Mouse (Mus musculus) layer of hippocampus, postnatal 10 days (tissue): ENCODE measurements at regions not wholly inside any gene's neighbourhood (a gene's known extent, or its start where the extent isn't known, plus 50 kb on each side); places are given as distances from the start of the nearest gene placed in this dataset.

Source experiments
- DNase-seq, 2 experiments: peaks; one replicate each; pipeline ENCODE4 v3.0.0; 2021; ENCODE audit warnings: low spot score in 2 of 2

DNA sequence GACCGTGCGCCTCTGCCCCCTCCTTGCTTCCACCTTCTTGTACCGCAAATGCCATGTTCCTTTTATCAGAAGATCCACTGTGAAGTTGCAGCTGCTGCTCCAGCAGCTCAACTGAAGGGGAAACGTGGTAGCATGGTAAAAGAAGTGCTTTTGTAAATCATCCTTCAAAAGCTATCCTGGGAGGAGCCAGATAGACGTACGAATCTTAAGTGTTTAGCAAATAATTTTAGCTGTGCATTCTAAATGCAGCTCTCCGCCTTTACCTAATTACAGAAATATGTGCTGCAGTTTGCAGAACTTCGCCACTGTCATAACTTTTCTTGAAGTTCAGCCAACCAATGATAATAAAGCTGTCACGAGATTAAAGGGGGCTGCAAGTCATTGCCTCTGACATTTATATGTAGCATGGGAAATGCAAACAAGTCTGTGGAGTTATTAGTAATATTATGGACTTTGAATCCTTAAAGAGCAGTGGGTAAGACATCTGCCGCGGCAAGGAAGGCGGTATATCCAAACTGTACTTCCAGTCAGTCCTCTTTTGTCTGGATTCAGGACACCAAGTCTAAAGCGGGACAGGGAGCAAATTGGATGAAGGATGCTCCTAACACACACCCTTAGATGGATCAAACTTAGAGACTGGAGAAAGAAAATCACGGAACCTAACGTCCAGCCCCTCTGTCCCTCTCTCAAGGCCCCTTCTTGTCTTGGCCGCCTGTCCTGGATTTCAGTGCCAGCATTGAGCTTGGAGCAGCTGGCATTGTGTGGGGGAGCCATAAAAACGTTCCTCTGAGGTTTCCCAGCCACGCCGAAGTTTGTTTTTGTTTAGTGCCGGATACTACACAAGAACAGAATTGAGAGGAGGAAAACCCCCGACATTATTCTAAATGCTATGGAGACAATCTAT, 320.7 kb downstream of the Epha7 start:
- DNase-seq: no peak

DNA sequence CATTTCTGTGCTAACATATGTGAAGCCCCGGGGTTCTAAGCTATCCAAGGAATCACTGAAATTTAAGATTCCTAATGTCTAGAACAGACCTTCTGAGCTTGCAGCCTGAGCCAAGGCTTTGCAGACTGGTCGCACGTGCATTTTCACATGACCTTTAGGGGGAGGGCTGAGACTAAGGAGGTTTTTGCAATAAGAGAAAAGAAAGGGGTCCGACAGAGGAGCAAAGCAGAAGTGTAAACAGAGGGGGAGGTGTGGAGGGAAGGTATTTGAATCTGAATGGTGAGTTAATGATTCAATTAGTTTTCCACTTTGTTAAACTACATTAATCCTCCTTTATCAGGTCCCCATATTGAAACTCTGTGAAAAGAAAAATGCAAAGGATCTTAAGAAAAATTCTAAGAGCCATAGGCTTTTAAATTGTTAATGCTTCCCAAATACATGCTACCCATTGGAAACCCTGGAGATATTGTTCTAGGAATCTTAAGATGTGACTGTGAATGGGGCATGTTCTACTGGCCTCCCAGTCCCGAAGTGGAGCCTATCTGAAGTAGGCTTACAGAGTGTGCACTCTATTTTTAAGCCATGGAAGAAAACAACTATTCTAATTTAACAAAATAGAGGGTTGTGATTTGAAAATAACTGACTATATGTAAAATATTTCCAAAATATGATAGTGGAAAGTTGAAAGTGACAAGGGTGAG, 322.9 kb downstream of the Epha7 start:
- no peak for DNase-seq

DNA sequence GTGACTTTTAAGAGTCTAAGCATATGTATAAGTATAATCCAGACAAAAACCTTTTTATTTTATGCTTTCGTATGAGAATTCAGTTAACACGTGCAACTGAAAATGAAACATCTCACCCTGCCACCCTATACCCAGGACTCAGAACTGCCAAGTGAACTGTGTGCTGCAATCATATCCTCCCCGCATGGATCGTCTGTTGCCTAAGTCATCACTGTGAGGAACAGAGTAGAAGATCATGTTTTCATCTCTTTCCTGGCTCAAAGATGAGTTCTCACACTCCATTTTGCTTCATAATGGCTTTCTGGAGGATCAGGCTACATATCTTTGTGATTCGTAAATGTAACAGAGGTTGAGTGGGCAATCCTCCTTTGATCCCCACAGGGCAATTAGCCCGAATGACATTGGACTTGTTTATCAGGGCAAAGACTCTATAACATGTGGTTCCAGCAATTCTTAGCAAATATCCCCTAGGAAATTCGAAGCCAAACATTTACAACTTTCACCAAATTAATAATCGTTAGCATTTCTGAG, 325.9 kb downstream of the Epha7 start:
- no peak for DNase-seq

DNA sequence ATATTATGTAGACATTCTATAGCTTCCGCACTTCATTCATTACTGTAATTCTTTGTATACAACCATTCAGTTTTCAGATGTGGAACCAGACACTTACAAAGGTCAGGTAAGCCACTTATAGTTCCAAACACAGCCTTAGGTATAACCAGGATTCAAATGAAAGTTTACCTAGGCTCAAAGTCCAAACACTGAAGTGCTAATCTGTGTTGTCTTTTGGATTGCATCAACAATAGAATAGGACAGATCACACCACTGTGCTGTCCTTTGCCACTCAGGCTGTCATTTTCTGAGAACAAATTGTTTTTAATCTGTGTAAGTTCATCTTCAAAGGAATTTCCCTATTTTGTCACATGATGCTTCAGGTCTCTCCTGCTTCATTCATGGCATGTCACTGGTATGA, 330.5 kb downstream of the Epha7 start:
- no peak for DNase-seq

DNA sequence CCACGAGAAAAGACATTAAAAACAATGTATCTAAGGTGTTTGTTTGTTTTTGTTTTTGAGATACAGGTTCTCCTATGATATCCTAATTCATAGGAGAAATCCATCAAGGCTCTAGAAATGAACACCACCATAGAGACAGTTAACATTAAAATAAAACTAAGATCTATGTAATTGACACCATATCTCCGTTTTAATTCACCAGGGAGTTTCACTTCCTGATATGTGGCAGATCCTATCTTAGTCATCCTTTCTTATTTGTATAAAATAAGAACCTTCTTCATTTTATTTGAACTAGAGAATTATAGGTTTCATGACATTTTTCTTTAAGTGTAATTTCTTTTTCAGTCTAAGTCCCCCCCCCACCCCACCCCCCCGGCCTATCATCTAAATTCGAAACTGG, 332.3 kb downstream of the Epha7 start:
- no peak for DNase-seq

DNA sequence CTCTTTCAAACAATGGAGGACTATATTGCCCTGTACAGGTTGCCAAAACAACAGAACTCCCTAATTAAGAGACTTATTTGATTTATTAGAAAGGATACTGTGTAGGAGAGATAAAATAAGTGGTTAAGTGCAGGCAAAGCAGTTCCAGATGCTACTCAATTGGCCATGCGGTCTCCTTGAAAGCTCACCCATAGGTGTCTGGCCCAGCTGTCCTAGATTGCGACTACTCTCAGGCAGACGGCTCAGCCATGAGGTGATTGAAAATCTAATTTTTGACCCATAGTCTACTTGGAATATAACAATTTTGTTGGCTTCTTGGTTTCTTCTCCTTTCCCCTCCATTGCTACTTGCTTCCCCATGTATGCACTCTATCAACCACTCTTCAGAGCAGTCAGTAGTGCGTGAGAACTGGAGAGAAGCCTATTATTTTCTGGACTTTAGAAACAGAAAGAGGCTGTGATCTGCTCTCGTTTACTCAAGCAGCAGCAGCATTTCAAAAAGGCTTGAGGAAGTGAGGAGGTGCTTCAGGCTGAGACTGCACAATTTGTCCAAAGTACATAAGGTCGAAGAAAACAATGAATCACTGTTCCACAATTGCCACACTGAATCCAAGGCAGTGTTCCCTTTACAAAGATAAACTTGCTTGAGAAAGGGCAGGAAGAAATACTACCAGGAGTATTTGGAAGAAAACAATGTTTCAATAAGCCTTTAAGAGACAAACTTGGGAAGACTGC, 339.4 kb downstream of the Epha7 start:
- DNase-seq: no peak

DNA sequence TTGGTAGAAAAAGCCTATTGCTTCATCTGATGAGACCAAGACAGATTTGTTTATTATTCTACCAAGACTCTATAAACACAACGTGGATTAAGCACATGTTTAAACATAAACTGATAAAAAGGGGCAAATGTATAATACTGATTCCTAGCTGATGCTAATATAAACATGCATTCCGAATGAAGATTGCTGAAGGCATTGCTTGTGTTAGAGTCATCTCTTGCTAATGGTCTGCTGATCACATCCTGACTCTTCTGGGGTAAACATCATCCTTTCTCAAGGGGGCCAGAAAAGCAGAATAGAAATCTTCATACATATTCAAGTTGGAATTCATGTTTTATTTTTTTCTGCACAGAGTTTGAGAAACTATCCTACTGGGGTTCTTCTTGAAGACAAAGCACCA, 369.6 kb downstream of the Epha7 start:
- DNase-seq: no peak

DNA sequence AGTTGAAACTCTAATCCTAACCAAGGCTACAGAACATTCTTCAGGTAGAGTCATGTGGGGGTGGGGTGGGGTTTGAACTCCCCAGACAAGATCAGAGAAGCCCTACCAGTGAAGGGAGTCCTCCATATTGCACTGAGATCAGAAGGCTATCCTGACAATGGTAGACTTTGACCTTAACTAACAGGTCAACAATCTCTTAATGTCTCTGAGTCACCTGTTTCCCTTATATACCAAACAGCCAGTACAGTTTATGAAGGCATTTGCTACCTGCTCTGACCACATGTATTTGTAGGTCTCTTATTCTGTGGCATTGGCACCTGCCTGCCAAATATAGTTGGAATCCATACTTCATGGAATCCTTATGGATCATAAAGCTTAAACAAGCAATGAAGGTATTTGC, 370.5 kb downstream of the Epha7 start:
- DNase-seq: no peak

DNA sequence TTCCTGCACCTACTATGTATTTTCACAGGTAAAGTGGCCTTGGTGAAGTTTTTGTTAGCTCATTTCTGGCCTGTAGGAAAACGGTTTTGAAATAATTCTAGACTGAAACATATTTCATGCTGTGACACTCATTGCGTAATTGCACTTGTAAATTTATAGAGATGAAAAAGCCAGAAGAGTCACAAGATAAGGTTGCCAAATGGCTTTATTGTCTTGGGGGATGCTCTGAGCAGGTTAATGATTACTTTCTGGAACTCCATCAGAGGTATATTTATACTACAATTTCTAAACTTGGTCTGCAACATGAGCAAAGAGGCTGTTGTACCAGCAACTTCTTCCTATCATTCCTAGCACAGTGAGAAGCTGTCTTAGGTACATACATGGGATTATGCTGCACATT, 370.9 kb downstream of the Epha7 start:
- DNase-seq: no peak

DNA sequence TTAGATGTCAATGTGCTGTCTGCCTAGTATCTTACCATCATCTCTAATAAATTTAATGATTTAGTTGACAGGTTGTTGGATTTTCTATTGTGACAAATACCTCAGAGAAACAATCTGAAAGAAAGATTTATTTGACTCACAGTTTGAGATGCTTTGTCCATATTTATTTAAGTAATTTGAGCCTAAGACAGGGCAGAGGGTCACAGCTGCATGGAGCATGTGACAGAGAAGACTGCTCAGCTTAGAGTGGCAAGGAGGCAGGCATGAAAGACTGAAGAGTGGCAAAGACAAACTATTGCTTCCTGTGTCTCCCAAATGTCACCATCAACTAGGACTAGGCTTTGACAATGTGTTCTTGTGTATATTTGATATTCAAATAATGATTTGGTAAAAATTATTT, 388.0 kb downstream of the Epha7 start:
- DNase-seq: no peak
